19 mouse cellular contexts compared by ENCODE assay signal in genomic region chr2:28089095-28089494, GRCm38 (mm10). TPM values are rescaled to one million over a fixed set of nuclear protein-coding genes. Genes with fewer than 3 reads are reported as not detected.
DNase-seq lines count a peak whose midpoint lies in the region; ATAC-seq and TF ChIP-seq lines count a peak whose summit lies in the region.
"Had no signal": no experiment of that assay in that cellular context is flagged by ENCODE, and none has a peak within 500 bp of the region (broad histone marks: within the 10 kb centered on the region; RNA-seq: fewer than 3 reads in every experiment).

No protein-coding gene starts in this region.

- ATAC-seq in kidney, postnatal 0 days (replicated peaks; ENCODE audit: low FRiP score, low read depth), result peak; percentile 43; the same call in 1 of the 2 replicates
- 0 out of 2 replicates have a peak, but pooled peaks have one; percentile 33 for ATAC-seq in embryonic facial prominence, embryonic 14.5 days (ENCODE audit: low read depth)
- ATAC-seq in monocyte, adult 5-6 weeks (replicated peaks; ENCODE audit: insufficient number of reproducible peaks, low FRiP score, low TSS enrichment, poor library complexity, severe bottlenecking), result no peak
- ATAC-seq: CD4-positive, CD25-positive, alpha-beta regulatory T cell, adult 4 months; liver, postnatal 0 days had no signal

- no peaks in the 10 kb centered on the region for H3K36me3 ChIP-seq in kidney, postnatal 0 days (ENCODE audit: insufficient read depth, low read length)
- H3K36me3 ChIP-seq in embryonic facial prominence, embryonic 10.5 days (replicated peaks), result no peaks in the 10 kb centered on the region
- H3K36me3 ChIP-seq in embryonic facial prominence, embryonic 14.5 days (ENCODE audit: control insufficient read depth, insufficient read depth, low read length), result no peaks in the 10 kb centered on the region

- 30% methylated on average over 5 of the region's 5 CpGs for WGBS in kidney, postnatal 0 days
- 48% methylated on average over 5 of the region's 5 CpGs for WGBS in embryonic facial prominence, embryonic 10.5 days
- WGBS in embryonic facial prominence, embryonic 14.5 days, result 27% methylated on average over 5 of the region's 5 CpGs

- no peaks in the 10 kb centered on the region for H3K9me3 ChIP-seq in kidney, postnatal 0 days (replicated peaks; ENCODE audit: low read length)
- no peaks in the 10 kb centered on the region for H3K9me3 ChIP-seq in embryonic facial prominence, embryonic 10.5 days
- H3K9me3 ChIP-seq in embryonic facial prominence, embryonic 14.5 days (ENCODE audit: control insufficient read depth, low read length), result no peaks in the 10 kb centered on the region

- no peaks in the 10 kb centered on the region for H3K4me1 ChIP-seq in kidney, postnatal 0 days (replicated peaks; ENCODE audit: insufficient read depth, low read length)
- peaks cover 20% of the 10 kb centered on the region for H3K4me1 ChIP-seq in embryonic facial prominence, embryonic 10.5 days
- H3K4me1 ChIP-seq in embryonic facial prominence, embryonic 14.5 days (ENCODE audit: control insufficient read depth, insufficient read depth, low read length), result no peaks in the 10 kb centered on the region

- no peak overlapping the region for H3K27ac ChIP-seq in kidney, postnatal 0 days
- 0 out of 2 replicates have a peak overlapping the region, but pooled peaks have one; percentile 24 for H3K27ac ChIP-seq in embryonic facial prominence, embryonic 10.5 days (replicated peaks)
- H3K27ac ChIP-seq in embryonic facial prominence, embryonic 14.5 days (replicated peaks; ENCODE audit: low read depth, low read length), result no peak overlapping the region

- no peak overlapping the region for H3K9ac ChIP-seq in kidney, postnatal 0 days (ENCODE audit: low read depth, low read length)
- no peak overlapping the region for H3K9ac ChIP-seq in embryonic facial prominence, embryonic 14.5 days (ENCODE audit: low read depth, low read length)
- H3K9ac ChIP-seq: liver, postnatal 0 days had no signal

- H3K4me3 ChIP-seq in kidney, postnatal 0 days (replicated peaks; ENCODE audit: low read depth, low read length), result no peak overlapping the region
- H3K4me3 ChIP-seq in embryonic facial prominence, embryonic 10.5 days, result no peak overlapping the region
- H3K4me3 ChIP-seq in embryonic facial prominence, embryonic 14.5 days (ENCODE audit: low read depth, low read length), result no peak overlapping the region

- no peak overlapping the region for H3K4me2 ChIP-seq in kidney, postnatal 0 days (ENCODE audit: low read length)
- H3K4me2 ChIP-seq in embryonic facial prominence, embryonic 14.5 days (ENCODE audit: low read depth, low read length), result no peak overlapping the region

- DNase-seq in kidney, postnatal 0 days (ENCODE audit: low spot score), result peak; percentile 14
- DNase-seq in kidney, postnatal 25 days, result no peak
- DNase-seq in embryonic facial prominence, embryonic 10.5 days (ENCODE audit: low spot score), result peak; percentile 35
- DNase-seq in embryonic facial prominence, embryonic 14.5 days (ENCODE audit: low spot score), result peak; percentile 17
- peak; percentile 19 for DNase-seq in mesoderm, embryonic 11.5 days (ENCODE audit: low read depth, low spot score)
- DNase-seq in cerebellum, postnatal 36 days, result no peak
- DNase-seq: adrenal gland, adult 8-10 months; cerebellum, adult 18-20 months; gastrocnemius, postnatal 10 days; heart, postnatal 36 days; kidney, adult 2 months; liver, postnatal 0 days; retina, postnatal 1 day; thymus, postnatal 14 days had no signal

- TF ChIP-seq CTCF in kidney, postnatal 0 days (IDR thresholded peaks at IDR 0.05; ENCODE audit: low read depth), result no peak

- H3K27me3 ChIP-seq in kidney, postnatal 0 days (ENCODE audit: insufficient read depth, low read length), result no peaks in the 10 kb centered on the region
- peaks cover 2% of the 10 kb centered on the region; the same call in 1 of the 2 replicates for H3K27me3 ChIP-seq in embryonic facial prominence, embryonic 10.5 days (replicated peaks; ENCODE audit: low read depth, poor library complexity, severe bottlenecking)
- no peaks in the 10 kb centered on the region for H3K27me3 ChIP-seq in embryonic facial prominence, embryonic 14.5 days (replicated peaks; ENCODE audit: control insufficient read depth, insufficient read depth, low read length)

RNA-seq across cellular contexts. Expression of gene Fcnb, which starts 4.4 kb away (rescaled TPM):
- polyA plus RNA-seq in kidney, postnatal 0 days (2015; fragmentation: Nextera tagmentation; extraction: Ambion mirVana), result not detected in 2 replicates
- not detected in 2 replicates for polyA plus RNA-seq in embryonic facial prominence, embryonic 10.5 days (2016; fragmentation: Nextera tagmentation; extraction: Ambion mirVana)
- 0.67 and 1.0 TPM in 2 replicates for polyA plus RNA-seq in embryonic facial prominence, embryonic 14.5 days (2014; fragmentation: Nextera tagmentation; extraction: Ambion mirVana)
- not detected in 3 replicates for total RNA-seq in monocyte, adult 5-6 weeks (2017)
- total RNA-seq: adrenal gland, adult 8-10 months; heart, postnatal 36 days; left cerebral cortex, adult 18-20 months; MEL; neutrophil, adult 5-6 weeks had no signal
- polyA plus RNA-seq: CD4-positive, CD25-positive, alpha-beta regulatory T cell, adult 4 months; kidney, adult 2 months had no signal

Comparison
In these comparisons a context has a peak if more than half of its experiments do, and no peak if none do; other contexts are left out.
1. DNase-seq: peak in kidney, postnatal 0 days (single experiment), embryonic facial prominence, embryonic 10.5 days (single experiment), embryonic facial prominence, embryonic 14.5 days (single experiment) and mesoderm, embryonic 11.5 days (single experiment); none in kidney, postnatal 25 days (0 of 2) and cerebellum, postnatal 36 days (0 of 2).